Mouse (Mus musculus): Measurements from ENCODE around the gene Ano6. TPM values are rescaled to one million over a fixed set of nuclear protein-coding genes. Genes with fewer than 3 reads are reported as not detected.
A peak's percentile ranks its signal among the peaks of the same experiment; 100 is the strongest.

The Ano6 gene
- polyA plus RNA-seq, 1 experiment from 2014 or later: 16.2 TPM

DNA sequence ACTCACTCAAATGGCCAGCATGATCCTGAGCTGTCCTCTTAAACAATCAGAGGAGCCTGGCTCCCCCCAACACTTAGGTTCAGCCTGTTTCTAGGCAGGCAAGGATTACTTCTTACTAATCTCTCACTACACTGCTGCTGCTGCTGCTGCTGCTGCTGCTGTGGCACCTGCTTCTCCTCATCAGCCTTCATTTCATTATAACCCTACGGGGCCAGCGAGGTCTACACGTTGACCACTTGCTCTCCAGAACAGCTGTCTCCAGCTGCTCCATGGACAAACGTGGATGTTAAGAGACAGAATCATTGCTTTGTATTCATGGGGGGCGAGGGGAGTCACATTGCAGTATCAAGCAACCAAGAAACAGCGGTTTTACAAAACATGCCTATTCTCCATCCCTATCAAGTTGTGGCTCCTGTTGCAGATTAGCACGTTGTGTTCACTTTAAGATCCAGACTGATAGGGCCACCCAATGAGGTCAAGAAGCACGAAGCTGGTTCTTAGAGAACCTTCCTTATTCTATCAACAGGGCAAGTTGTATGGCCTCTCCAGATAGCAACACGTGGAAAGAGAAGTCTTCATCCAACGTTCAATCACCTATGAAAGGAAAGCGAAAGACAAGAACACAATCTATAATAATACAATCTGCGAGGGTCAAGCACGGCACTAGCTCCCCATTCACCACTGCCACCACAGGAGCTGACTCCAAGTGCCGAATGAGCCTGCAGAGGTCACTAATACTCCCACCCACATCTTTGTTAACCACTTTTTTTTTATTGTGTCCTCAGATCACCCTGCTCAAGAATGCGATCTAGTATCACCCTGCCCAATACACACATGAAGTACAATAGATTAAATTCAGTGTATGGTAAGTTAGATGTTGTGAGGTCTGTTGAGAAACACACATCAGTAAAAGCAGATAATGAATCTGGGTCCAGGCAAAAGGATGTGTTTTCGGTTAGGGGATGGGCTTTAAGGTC, 43.4 kb upstream of the Ano6 start:
- no peak for DNase-seq (ENCODE audit: low spot score)
- Histone ChIP-seq H3K4me2 (replicated peaks; ENCODE audit: low read depth) (no peak overlapping the region), H3K4me3 (ENCODE audit: low read depth, low read length) (no peak overlapping the region), H3K9me3 (ENCODE audit: control insufficient read depth, low read length) (no peaks in the 10 kb centered on the region), H3K27me3 (ENCODE audit: control insufficient read depth, insufficient read depth, low read length) (no peaks in the 10 kb centered on the region), H3K9ac (ENCODE audit: low read length) (no peak overlapping the region), H3K4me1 (replicated peaks; ENCODE audit: control insufficient read depth, insufficient read depth) (no peaks in the 10 kb centered on the region), H3K36me3 (ENCODE audit: control insufficient read depth, insufficient read depth, low read length) (no peaks in the 10 kb centered on the region), H3K27ac (replicated peaks) (no peak overlapping the region)
- WGBS: 71% methylated on average over 16 of the region's 16 CpGs
- no peak for ATAC-seq (ENCODE audit: low FRiP score, low TSS enrichment)
- TF ChIP-seq CTCF (IDR thresholded peaks at IDR 0.05; ENCODE audit: low read depth): no peak
- no peak for TF ChIP-seq EP300 (optimal IDR thresholded peaks at IDR 0.05)

DNA sequence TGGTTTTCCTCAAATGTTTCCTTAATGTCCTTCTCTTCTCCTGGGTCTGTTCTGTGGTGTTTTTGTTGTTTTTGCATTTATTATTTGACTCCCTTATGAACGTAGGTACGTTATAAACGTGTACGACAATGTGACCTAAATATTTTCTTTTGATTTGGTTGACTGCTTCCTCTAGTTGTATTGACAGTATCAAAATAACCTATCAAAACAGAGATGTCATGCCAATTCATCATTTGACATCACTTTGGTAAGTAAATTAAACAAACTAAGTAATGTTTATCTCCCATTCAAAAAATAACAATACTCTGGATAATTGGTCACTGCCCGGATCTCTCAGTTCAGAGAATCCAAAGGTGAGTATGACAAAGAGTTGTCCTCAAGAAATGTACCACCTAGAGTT, 41.4 kb upstream of the Ano6 start:
- H3K9me3 ChIP-seq (ENCODE audit: control insufficient read depth, low read length): no peaks in the 10 kb centered on the region
- no peaks in the 10 kb centered on the region for H3K36me3 ChIP-seq (ENCODE audit: control insufficient read depth, insufficient read depth, low read length)
- no peak for DNase-seq (ENCODE audit: low spot score)
- no peak overlapping the region for H3K4me3 ChIP-seq (ENCODE audit: low read depth, low read length)
- H3K9ac ChIP-seq (ENCODE audit: low read length): no peak overlapping the region
- H3K4me1 ChIP-seq (replicated peaks; ENCODE audit: control insufficient read depth, insufficient read depth): no peaks in the 10 kb centered on the region
- WGBS: 67% methylated on average over 5 of the region's 5 CpGs
- TF ChIP-seq CTCF (IDR thresholded peaks at IDR 0.05; ENCODE audit: low read depth) (no peak), EP300 (optimal IDR thresholded peaks at IDR 0.05) (no peak)
- no peak overlapping the region for H3K27ac ChIP-seq (replicated peaks)
- H3K27me3 ChIP-seq (ENCODE audit: control insufficient read depth, insufficient read depth, low read length): no peaks in the 10 kb centered on the region
- no peak overlapping the region for H3K4me2 ChIP-seq (replicated peaks; ENCODE audit: low read depth)
- ATAC-seq (ENCODE audit: low FRiP score, low TSS enrichment): no peak

DNA sequence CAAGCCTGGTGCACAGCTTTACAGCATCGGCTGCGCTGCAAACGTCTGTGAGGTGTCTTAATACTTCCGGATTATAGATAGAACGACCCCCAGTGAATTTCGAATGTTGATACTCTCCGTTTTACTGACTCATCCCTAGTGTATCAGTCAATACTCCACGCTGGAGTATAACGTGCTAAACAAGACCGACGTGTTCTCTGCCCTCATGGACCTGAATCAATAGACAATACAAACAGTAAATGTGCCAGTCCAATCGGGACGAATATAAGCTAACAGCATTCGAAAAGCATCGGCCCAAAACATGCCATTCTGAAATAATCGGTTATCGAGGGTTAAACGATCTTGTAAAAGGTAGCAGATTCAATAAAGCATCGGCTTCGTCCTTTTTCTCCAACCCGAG, 40.6 kb upstream of the Ano6 start:
- no peak for ATAC-seq (ENCODE audit: low FRiP score, low TSS enrichment)
- Histone ChIP-seq H3K4me3 (ENCODE audit: low read depth, low read length) (no peak overlapping the region), H3K4me2 (replicated peaks; ENCODE audit: low read depth) (no peak overlapping the region), H3K27me3 (ENCODE audit: control insufficient read depth, insufficient read depth, low read length) (no peaks in the 10 kb centered on the region), H3K36me3 (ENCODE audit: control insufficient read depth, insufficient read depth, low read length) (no peaks in the 10 kb centered on the region), H3K27ac (replicated peaks) (no peak overlapping the region), H3K9ac (ENCODE audit: low read length) (no peak overlapping the region), H3K9me3 (ENCODE audit: control insufficient read depth, low read length) (no peaks in the 10 kb centered on the region), H3K4me1 (replicated peaks; ENCODE audit: control insufficient read depth, insufficient read depth) (no peaks in the 10 kb centered on the region)
- 68% methylated on average over 21 of the region's 21 CpGs for WGBS
- no peak for DNase-seq (ENCODE audit: low spot score)
- TF ChIP-seq EP300 (optimal IDR thresholded peaks at IDR 0.05) (no peak), CTCF (IDR thresholded peaks at IDR 0.05; ENCODE audit: low read depth) (no peak)

DNA sequence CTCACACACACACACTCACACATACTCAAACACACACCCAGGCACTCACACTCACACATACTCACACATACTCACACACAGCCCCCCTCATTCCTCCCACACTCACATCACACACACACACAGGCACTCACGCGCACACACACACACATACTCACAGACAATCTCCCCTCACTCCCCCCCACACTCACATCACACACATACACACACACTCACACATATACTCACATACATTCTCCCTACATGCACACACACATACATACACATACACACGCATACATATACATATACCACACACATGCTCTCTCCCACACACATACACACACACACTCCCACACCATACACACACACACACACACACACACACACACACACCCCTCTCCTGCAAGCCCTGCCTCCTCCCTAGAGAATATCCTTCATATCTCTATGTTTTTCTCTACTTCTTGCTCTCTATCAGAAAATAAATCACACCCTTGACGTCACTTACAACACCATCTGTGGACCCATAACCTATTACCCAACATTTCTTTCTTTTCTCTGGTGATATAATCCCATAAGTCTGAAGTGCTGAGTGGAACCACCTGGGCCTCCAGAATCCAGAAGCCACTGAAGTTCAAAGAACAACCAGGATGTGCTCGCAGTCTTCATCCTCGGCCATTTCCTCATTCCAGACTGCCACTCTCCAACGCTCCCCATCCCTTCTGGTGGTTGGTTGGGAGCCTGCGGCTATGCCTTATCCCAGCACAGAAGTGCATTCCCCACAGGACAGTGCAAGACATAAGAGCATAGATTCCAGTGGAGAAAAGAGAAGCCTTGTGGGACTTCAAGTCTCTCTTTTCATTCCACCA, 38.6 kb upstream of the Ano6 start:
- TF ChIP-seq EP300 (optimal IDR thresholded peaks at IDR 0.05) (no peak), CTCF (IDR thresholded peaks at IDR 0.05; ENCODE audit: low read depth) (no peak)
- WGBS: 56% methylated on average over 8 of the region's 8 CpGs
- Histone ChIP-seq H3K9ac (ENCODE audit: low read length) (no peak overlapping the region), H3K4me3 (ENCODE audit: low read depth, low read length) (no peak overlapping the region), H3K27ac (replicated peaks) (no peak overlapping the region), H3K9me3 (ENCODE audit: control insufficient read depth, low read length) (no peaks in the 10 kb centered on the region), H3K27me3 (ENCODE audit: control insufficient read depth, insufficient read depth, low read length) (no peaks in the 10 kb centered on the region), H3K36me3 (ENCODE audit: control insufficient read depth, insufficient read depth, low read length) (no peaks in the 10 kb centered on the region), H3K4me2 (replicated peaks; ENCODE audit: low read depth) (no peak overlapping the region), H3K4me1 (replicated peaks; ENCODE audit: control insufficient read depth, insufficient read depth) (no peaks in the 10 kb centered on the region)
- ATAC-seq (ENCODE audit: low FRiP score, low TSS enrichment) (0 out of 2 replicates have a peak, but pooled peaks have one; percentile 21), DNase-seq (ENCODE audit: low spot score) (no peak)

DNA sequence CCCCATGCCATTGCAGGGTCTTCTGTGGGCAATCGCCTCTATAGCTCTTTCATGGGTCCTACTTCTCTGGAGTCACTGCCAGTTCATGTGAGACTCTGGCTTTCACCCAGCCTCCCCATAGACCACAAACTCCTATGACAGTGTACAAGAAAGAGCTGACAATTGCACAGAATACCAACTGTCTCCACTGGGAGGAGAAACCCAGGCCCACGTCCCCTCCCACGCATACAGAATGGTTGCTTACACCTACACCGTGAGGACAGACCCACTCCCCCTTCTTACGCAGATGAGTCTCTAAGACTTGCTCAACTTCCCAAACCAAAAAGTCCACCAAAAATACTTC, 38.0 kb upstream of the Ano6 start:
- H3K4me3 ChIP-seq (ENCODE audit: low read depth, low read length): no peak overlapping the region
- no peaks in the 10 kb centered on the region for H3K9me3 ChIP-seq (ENCODE audit: control insufficient read depth, low read length)
- no peak overlapping the region for H3K27ac ChIP-seq (replicated peaks)
- no peak for TF ChIP-seq EP300 (optimal IDR thresholded peaks at IDR 0.05)
- TF ChIP-seq CTCF (IDR thresholded peaks at IDR 0.05; ENCODE audit: low read depth): no peak
- no peaks in the 10 kb centered on the region for H3K36me3 ChIP-seq (ENCODE audit: control insufficient read depth, insufficient read depth, low read length)
- WGBS: 86% methylated on average over 5 of the region's 5 CpGs
- no peaks in the 10 kb centered on the region for H3K4me1 ChIP-seq (replicated peaks; ENCODE audit: control insufficient read depth, insufficient read depth)
- no peak overlapping the region for H3K4me2 ChIP-seq (replicated peaks; ENCODE audit: low read depth)
- ATAC-seq (ENCODE audit: low FRiP score, low TSS enrichment) (no peak), DNase-seq (ENCODE audit: low spot score) (no peak)
- no peak overlapping the region for H3K9ac ChIP-seq (ENCODE audit: low read length)
- H3K27me3 ChIP-seq (ENCODE audit: control insufficient read depth, insufficient read depth, low read length): no peaks in the 10 kb centered on the region

Data from stomach, postnatal 0 days (tissue).